Mouse (Mus musculus) heart, embryonic 10.5 days (tissue): ENCODE results near the gene Pik3ap1. TPM values are rescaled to one million over a fixed set of nuclear protein-coding genes. Genes with fewer than 3 reads are reported as not detected.

Source experiments
- DNase-seq: peaks from one replicate; pipeline ENCODE4 v3.0.0-alpha.2; 2017; ENCODE audit warnings: low spot score
- H3K27ac ChIP-seq: fragments of 300-500 bp; sonication (generic); 2 replicates; pipeline ENCODE4 v1.5.1; 2016; ENCODE audit warnings: mild to moderate bottlenecking
- H3K27me3 ChIP-seq: fragments of 300-500 bp; sonication (generic); 2 replicates; pipeline ENCODE4 v1.6.1; 2016; ENCODE audit warnings: mild to moderate bottlenecking; ENCODE audit not compliant: poor library complexity, insufficient read depth, severe bottlenecking
- H3K36me3 ChIP-seq: fragments of 300-500 bp; sonication (generic); 2 replicates; pipeline ENCODE4 v1.6.1; 2016; ENCODE audit warnings: mild to moderate bottlenecking, moderate library complexity
- H3K4me1 ChIP-seq: fragments of 300-500 bp; sonication (generic); 2 replicates; pipeline ENCODE4 v1.6.1; 2016; ENCODE audit warnings: mild to moderate bottlenecking
- H3K4me3 ChIP-seq: fragments of 300-500 bp; sonication (generic); 2 replicates; pipeline ENCODE4 v1.5.1; 2016; ENCODE audit warnings: mild to moderate bottlenecking, moderate library complexity
- H3K9me3 ChIP-seq: fragments of 300-500 bp; sonication (generic); 2 replicates; pipeline ENCODE4 v1.6.1; 2016; ENCODE audit warnings: mild to moderate bottlenecking, moderate library complexity
- WGBS: fragments of 180-500 bp; shearing (Covaris S2); methylation state at CpG from one replicate; pipeline ENCODE4 v1.1.7; 2016; 5-methylcytosine and 5-hydroxymethylcytosine counted together
- polyA plus RNA-seq: library from polyadenylated mRNA; unstranded; fragments of >200 nt; fragmentation: Nextera tagmentation; extraction: Ambion mirVana; gene quantifications from 2 replicates; pipeline ENCODE4 v1.2.1, GENCODE M21; 2016

Pik3ap1 gene
- polyA plus RNA-seq, 1 experiment from 2014 or later = 1.1 TPM

GRCm38 (mm10) chr19:41282216-41282615 is 102.7 kb downstream of the Pik3ap1 start:
- H3K4me1 ChIP-seq = peaks cover 15% of the 10 kb centered on the region
- DNase-seq = no peak
- H3K9me3 ChIP-seq = no peaks in the 10 kb centered on the region

GRCm38 (mm10) chr19:41279724-41280244 is 105.1 kb downstream of the Pik3ap1 start:
- Histone ChIP-seq H3K4me3 (no peak overlapping the region), H3K4me1 (peaks cover 15% of the 10 kb centered on the region), H3K27ac (no peak overlapping the region), H3K27me3 (0 out of 2 replicates have a peak, but pooled peaks cover 5% of the 10 kb centered on the region), H3K36me3 (no peaks in the 10 kb centered on the region), H3K9me3 (no peaks in the 10 kb centered on the region)
- no peak for DNase-seq
- WGBS = 70% methylated on average over 8 of the region's 8 CpGs

More at GRCm38 (mm10) chr19:41282216-41282615, 102.7 kb downstream of the Pik3ap1 start:
- Histone ChIP-seq H3K27me3 (peaks cover 17% of the 10 kb centered on the region), H3K27ac (no peak overlapping the region), H3K36me3 (no peaks in the 10 kb centered on the region), H3K4me3 (no peak overlapping the region)
- 71% methylated on average over 4 of the region's 4 CpGs for WGBS

- H3K9me3 ChIP-seq = no peaks in the 10 kb centered on the region
- peaks cover 8% of the 10 kb centered on the region; the same call in 1 of the 2 replicates for H3K4me1 ChIP-seq
- H3K4me3 ChIP-seq = no peak overlapping the region
- WGBS = 75% methylated on average over 7 of the region's 7 CpGs
- 0 out of 2 replicates have a peak, but pooled peaks cover 5% of the 10 kb centered on the region for H3K27me3 ChIP-seq
- no peak for DNase-seq
- H3K27ac ChIP-seq = no peak overlapping the region
- no peaks in the 10 kb centered on the region for H3K36me3 ChIP-seq
Observed at GRCm38 (mm10) chr19:41278606-41279005, 106.3 kb downstream of the Pik3ap1 start.

- no peaks in the 10 kb centered on the region for H3K36me3 ChIP-seq
- 65% methylated on average over 3 of the region's 3 CpGs for whole genome bisulfite sequencing
- DNase-seq = no peak
Observed at GRCm38 (mm10) chr19:41275588-41275987, 109.3 kb downstream of the Pik3ap1 start.

GRCm38 (mm10) chr19:41270906-41271305 is 114.0 kb downstream of the Pik3ap1 start:
- DNase-seq = no peak

More at GRCm38 (mm10) chr19:41275588-41275987, 109.3 kb downstream of the Pik3ap1 start:
- H3K27me3 ChIP-seq = 0 out of 2 replicates have a peak, but pooled peaks cover 5% of the 10 kb centered on the region
- no peaks in the 10 kb centered on the region for H3K9me3 ChIP-seq
- no peak overlapping the region for H3K4me3 ChIP-seq
- H3K27ac ChIP-seq = no peak overlapping the region
- H3K4me1 ChIP-seq = no peaks in the 10 kb centered on the region

GRCm38 (mm10) chr19:41270151-41270727 is 114.7 kb downstream of the Pik3ap1 start:
- H3K27me3 ChIP-seq = no peaks in the 10 kb centered on the region
- no peak overlapping the region for H3K4me3 ChIP-seq
- WGBS = 63% methylated on average over 9 of the region's 9 CpGs
- H3K36me3 ChIP-seq = no peaks in the 10 kb centered on the region
- H3K9me3 ChIP-seq = no peaks in the 10 kb centered on the region
- DNase-seq = peak; percentile 78
- H3K27ac ChIP-seq = no peak overlapping the region
- H3K4me1 ChIP-seq = no peaks in the 10 kb centered on the region

More at GRCm38 (mm10) chr19:41270906-41271305, 114.0 kb downstream of the Pik3ap1 start:
- 81% methylated on average over 7 of the region's 7 CpGs for WGBS
- no peaks in the 10 kb centered on the region for H3K4me1 ChIP-seq
- H3K9me3 ChIP-seq = no peaks in the 10 kb centered on the region
- no peaks in the 10 kb centered on the region for H3K36me3 ChIP-seq
- H3K27ac ChIP-seq = no peak overlapping the region
- no peak overlapping the region for H3K4me3 ChIP-seq
- no peaks in the 10 kb centered on the region for H3K27me3 ChIP-seq

GRCm38 (mm10) chr19:41266251-41266901 is 118.5 kb downstream of the Pik3ap1 start:
- WGBS = 52% methylated on average over 8 of the region's 8 CpGs
- H3K27ac ChIP-seq = no peak overlapping the region
- peak; percentile 70 for DNase-seq
- no peaks in the 10 kb centered on the region for H3K27me3 ChIP-seq
- H3K4me3 ChIP-seq = no peak overlapping the region
- H3K9me3 ChIP-seq = no peaks in the 10 kb centered on the region
- H3K4me1 ChIP-seq = peaks cover 11% of the 10 kb centered on the region; the same call in 1 of the 2 replicates
- H3K36me3 ChIP-seq = no peaks in the 10 kb centered on the region

- DNase-seq = peak; percentile 39
- Histone ChIP-seq H3K27me3 (no peaks in the 10 kb centered on the region), H3K9me3 (no peaks in the 10 kb centered on the region), H3K4me1 (peaks cover 19% of the 10 kb centered on the region; the same call in 1 of the 2 replicates), H3K36me3 (no peaks in the 10 kb centered on the region), H3K27ac (peak overlapping the region; percentile 99), H3K4me3 (peak overlapping the region; percentile 91)
- 36% methylated on average over 13 of the region's 13 CpGs for WGBS
Observed at GRCm38 (mm10) chr19:41264331-41264799, 120.5 kb downstream of the Pik3ap1 start.

GRCm38 (mm10) chr19:41263630-41264295 is 121.1 kb downstream of the Pik3ap1 start, which contains the start of gene Tm9sf3:
Tm9sf3 (minus strand) TSS chr19:41263997.
- DNase-seq = peak; percentile 91
- H3K36me3 ChIP-seq = no peaks in the 10 kb centered on the region
- under 1% methylated on average over 93 of the region's 98 CpGs for whole genome bisulfite sequencing
- H3K4me1 ChIP-seq = peaks cover 23% of the 10 kb centered on the region; the same call in 1 of the 2 replicates
- no peaks in the 10 kb centered on the region for H3K27me3 ChIP-seq
- peak within 1 kb of the TSS; percentile 91 for H3K4me3 ChIP-seq
- H3K27ac ChIP-seq = peak within 1 kb of the TSS; percentile 99
- no peaks in the 10 kb centered on the region for H3K9me3 ChIP-seq

GRCm38 (mm10) chr19:41262712-41263629 is 121.9 kb downstream of the Pik3ap1 start:
- DNase-seq = peak; percentile 86
- Histone ChIP-seq H3K36me3 (no peaks in the 10 kb centered on the region), H3K27me3 (no peaks in the 10 kb centered on the region), H3K4me3 (peak overlapping the region; percentile 91), H3K4me1 (peaks cover 23% of the 10 kb centered on the region; the same call in 1 of the 2 replicates), H3K9me3 (no peaks in the 10 kb centered on the region), H3K27ac (peak overlapping the region; percentile 99)
- WGBS = 5% methylated on average over 51 of the region's 51 CpGs

- H3K4me3 ChIP-seq = no peak overlapping the region
- DNase-seq = no peak
- no peaks in the 10 kb centered on the region for H3K27me3 ChIP-seq
- H3K36me3 ChIP-seq = no peaks in the 10 kb centered on the region
- no peak overlapping the region for H3K27ac ChIP-seq
- H3K4me1 ChIP-seq = peaks cover 23% of the 10 kb centered on the region; the same call in 1 of the 2 replicates
- WGBS = 85% methylated on average over 3 of the region's 3 CpGs
- H3K9me3 ChIP-seq = no peaks in the 10 kb centered on the region
Observed at GRCm38 (mm10) chr19:41260736-41261135, 124.2 kb downstream of the Pik3ap1 start.

GRCm38 (mm10) chr19:41259256-41259655 is 125.6 kb downstream of the Pik3ap1 start:
- Histone ChIP-seq H3K9me3 (no peaks in the 10 kb centered on the region), H3K4me1 (peaks cover 17% of the 10 kb centered on the region; the same call in 1 of the 2 replicates), H3K36me3 (no peaks in the 10 kb centered on the region), H3K4me3 (no peak overlapping the region), H3K27ac (no peak overlapping the region), H3K27me3 (no peaks in the 10 kb centered on the region)
- 79% methylated on average over 6 of the region's 6 CpGs for WGBS
- peak; percentile 58 for DNase-seq
